Mouse (Mus musculus): ENCODE data around the gene Sipa1l3.
A peak's percentile ranks its signal among the peaks of the same experiment; 100 is the strongest.

The Sipa1l3 gene

GRCm38 (mm10) chr7:29406855-29407254 lies 111.6 kb downstream of the Sipa1l3 start:
- no peak for DNase-seq

- DNase-seq, result no peak
Observed at GRCm38 (mm10) chr7:29404126-29404525, 114.3 kb downstream of the Sipa1l3 start.

- no peak for DNase-seq
Observed at GRCm38 (mm10) chr7:29402015-29402414, 116.4 kb downstream of the Sipa1l3 start.

- DNase-seq, result no peak
Observed at GRCm38 (mm10) chr7:29400451-29400850, 118.0 kb downstream of the Sipa1l3 start.

- DNase-seq, result no peak
Observed at GRCm38 (mm10) chr7:29399056-29399455, 119.4 kb downstream of the Sipa1l3 start.

GRCm38 (mm10) chr7:29397486-29397885 lies 121.0 kb downstream of the Sipa1l3 start:
- no peak for DNase-seq

GRCm38 (mm10) chr7:29396943-29397340 lies 121.5 kb downstream of the Sipa1l3 start:
- DNase-seq, result no peak

- DNase-seq, result no peak
Observed at GRCm38 (mm10) chr7:29396216-29396942, 122.1 kb downstream of the Sipa1l3 start.

GRCm38 (mm10) chr7:29395179-29395578 lies 123.3 kb downstream of the Sipa1l3 start:
- no peak for DNase-seq

GRCm38 (mm10) chr7:29393292-29393691 lies 125.1 kb downstream of the Sipa1l3 start:
- DNase-seq, result no peak

- DNase-seq, result no peak
Observed at GRCm38 (mm10) chr7:29392805-29393204, 125.6 kb downstream of the Sipa1l3 start.

GRCm38 (mm10) chr7:29391761-29392512 lies 126.5 kb downstream of the Sipa1l3 start:
- DNase-seq, result no peak

- DNase-seq, result no peak
Observed at GRCm38 (mm10) chr7:29391112-29391760, 127.2 kb downstream of the Sipa1l3 start.

- no peak for DNase-seq
Observed at GRCm38 (mm10) chr7:29390234-29390633, 128.2 kb downstream of the Sipa1l3 start.

GRCm38 (mm10) chr7:29387524-29388068 lies 130.8 kb downstream of the Sipa1l3 start:
- no peak for DNase-seq

GRCm38 (mm10) chr7:29386349-29386748 lies 132.1 kb downstream of the Sipa1l3 start:
- no peak for DNase-seq

- DNase-seq, result no peak
Observed at GRCm38 (mm10) chr7:29385791-29386190, 132.7 kb downstream of the Sipa1l3 start.

- peak; percentile 95 for DNase-seq
Observed at GRCm38 (mm10) chr7:29383255-29383654, 135.2 kb downstream of the Sipa1l3 start.

- DNase-seq, result no peak
Observed at GRCm38 (mm10) chr7:29381466-29382040, 136.9 kb downstream of the Sipa1l3 start.

- no peak for DNase-seq
Observed at GRCm38 (mm10) chr7:29374054-29374453, 144.4 kb downstream of the Sipa1l3 start.

GRCm38 (mm10) chr7:29372123-29372522 lies 146.3 kb downstream of the Sipa1l3 start:
- DNase-seq, result no peak

- DNase-seq, result peak; percentile 38
Observed at GRCm38 (mm10) chr7:29370031-29370430, 148.4 kb downstream of the Sipa1l3 start.

GRCm38 (mm10) chr7:29368004-29368320 lies 150.5 kb downstream of the Sipa1l3 start:
- peak; percentile 62 for DNase-seq

Data from thymus, postnatal 4 days (tissue).